Mouse (Mus musculus) stomach, postnatal 0 days (tissue): ENCODE data around the gene Appl2.

Experiments
- CTCF ChIP-seq: IDR thresholded peaks from 2 replicates; pipeline ENCODE4 v1.5.1; 2016; ENCODE audit warnings: antibody characterized with exemption, low read depth, mild to moderate bottlenecking, moderate library complexity
- EP300 ChIP-seq: optimal IDR thresholded peaks from 2 replicates; pipeline ENCODE3; 2016; ENCODE audit warnings: antibody characterized with exemption

DNA sequence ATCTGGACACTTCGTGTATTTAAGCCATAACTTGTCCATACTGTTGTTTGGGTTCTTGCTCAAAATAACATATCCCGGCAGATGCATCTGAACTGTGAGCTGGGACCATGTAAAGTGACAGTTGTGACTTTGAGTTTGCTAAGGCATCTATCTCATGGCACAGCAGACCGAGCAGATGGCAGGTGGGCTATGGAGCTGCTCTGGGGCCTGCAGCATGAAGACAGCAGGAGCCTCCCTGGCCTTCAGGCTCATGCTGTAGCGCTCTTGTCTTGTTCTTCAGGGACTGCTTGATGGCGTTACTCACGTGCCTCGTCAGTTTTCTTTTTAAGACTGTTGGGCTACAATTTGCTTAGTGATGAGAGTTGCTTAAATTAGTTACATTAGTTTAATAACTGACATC lies 55.9 kb downstream of the Appl2 start:
- TF ChIP-seq EP300: no peak
- no peak for TF ChIP-seq CTCF
